Mouse (Mus musculus): ENCODE measurements around the gene Acot3. TPM values are rescaled to one million over a fixed set of nuclear protein-coding genes. Genes with fewer than 3 reads are reported as not detected.
"Not testable (repeated sequence)": the region's sequence is repeated elsewhere in the genome, so short reads cannot be mapped to it uniquely, and the experiment has no call there.

Gene Acot3
- total RNA-seq (2021), result not detected
- long read RNA-seq, experiment 1, result 0 reads
- long read RNA-seq, experiment 2, result 0 reads

DNA sequence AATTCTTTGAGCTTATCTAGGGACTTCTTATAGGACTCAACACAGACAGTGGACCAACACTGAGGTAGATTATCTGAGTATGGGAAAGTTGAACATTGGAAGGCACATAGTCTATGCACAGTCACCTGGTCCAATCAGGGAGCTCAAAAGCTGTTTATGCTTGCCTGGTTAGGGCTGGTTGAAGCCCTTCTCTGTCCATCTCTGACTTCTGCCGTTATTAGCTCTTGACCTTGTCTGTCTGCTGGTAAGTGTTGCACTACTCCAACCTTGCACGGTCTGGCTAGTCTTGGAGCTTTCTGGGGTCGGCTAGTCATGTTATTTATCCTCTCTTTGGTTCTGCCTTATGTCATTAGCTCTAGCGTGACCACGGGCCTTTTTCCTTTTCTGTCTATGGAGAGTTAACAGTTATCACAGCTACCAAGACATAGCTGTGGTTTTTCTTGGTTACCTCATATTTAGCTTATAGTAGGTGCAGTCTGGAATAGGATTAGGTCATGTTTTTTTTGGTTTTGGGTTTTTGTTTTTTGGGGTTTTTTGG lies at the start of gene Acot3:
Gene Acot3, plus strand, starts transcription at position 208 of the 538 bp plus-strand sequence.
- no peak for DNase-seq

DNA sequence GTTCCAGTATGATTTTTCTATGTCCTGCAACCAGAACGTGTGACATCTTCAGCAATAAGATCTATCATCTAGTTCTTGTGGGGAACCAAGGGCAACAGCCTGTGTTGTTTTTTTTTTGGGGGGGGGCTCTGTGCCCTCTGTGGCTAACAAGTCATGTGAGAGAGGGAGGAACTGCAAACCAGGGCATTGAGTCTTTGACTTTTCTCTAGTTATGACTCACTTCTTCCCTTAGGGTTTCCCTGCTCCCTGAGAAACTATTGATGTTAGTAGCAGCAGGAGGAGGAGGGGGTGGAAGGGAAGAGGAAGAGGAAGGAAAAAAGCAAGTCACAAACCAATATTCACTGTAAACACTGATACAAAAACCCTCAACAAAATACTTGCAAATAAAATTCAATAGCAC lies 48.1 kb upstream of the Acot3 start:
- DNase-seq, result no peak

DNA sequence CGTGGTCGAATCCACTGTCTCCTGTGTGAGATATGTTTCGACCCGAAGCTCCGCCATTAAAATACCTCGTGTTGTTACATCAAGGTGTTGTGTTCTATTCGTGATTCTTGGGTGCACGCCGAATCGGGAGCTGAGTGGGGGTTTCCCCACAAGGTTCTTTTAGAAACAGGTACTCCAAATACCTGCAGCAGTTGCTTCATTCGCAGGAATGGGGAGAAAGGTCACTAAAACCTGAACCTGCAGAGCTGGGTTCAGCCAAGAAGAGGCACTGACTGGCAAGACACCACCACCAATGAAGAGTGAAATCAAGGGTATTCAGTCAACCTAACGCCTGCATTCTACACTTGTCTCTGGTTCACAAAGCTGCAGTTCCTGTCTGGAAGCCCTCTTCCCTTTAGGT lies 43.7 kb upstream of the Acot3 start:
- no peak for DNase-seq

DNA sequence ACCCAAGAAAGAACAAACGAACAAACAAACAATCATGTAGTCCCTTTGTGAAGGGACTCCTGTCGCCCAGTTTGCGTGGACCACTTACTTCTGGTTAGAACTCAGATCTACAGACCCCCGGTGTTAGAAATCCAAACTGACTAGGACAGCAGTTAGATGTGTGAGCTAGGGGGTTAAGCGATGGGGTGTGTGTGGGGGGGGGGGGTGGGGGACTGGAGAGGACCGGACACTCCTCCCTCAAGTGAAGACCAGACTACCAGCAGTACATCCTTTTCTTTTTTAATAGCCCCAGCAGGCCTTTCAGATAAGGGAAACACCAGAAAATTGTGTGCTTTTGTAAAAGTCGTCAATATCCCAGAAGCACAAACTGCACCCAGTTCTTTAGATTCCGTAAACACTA lies 43.2 kb upstream of the Acot3 start:
- DNase-seq, result no peak

DNA sequence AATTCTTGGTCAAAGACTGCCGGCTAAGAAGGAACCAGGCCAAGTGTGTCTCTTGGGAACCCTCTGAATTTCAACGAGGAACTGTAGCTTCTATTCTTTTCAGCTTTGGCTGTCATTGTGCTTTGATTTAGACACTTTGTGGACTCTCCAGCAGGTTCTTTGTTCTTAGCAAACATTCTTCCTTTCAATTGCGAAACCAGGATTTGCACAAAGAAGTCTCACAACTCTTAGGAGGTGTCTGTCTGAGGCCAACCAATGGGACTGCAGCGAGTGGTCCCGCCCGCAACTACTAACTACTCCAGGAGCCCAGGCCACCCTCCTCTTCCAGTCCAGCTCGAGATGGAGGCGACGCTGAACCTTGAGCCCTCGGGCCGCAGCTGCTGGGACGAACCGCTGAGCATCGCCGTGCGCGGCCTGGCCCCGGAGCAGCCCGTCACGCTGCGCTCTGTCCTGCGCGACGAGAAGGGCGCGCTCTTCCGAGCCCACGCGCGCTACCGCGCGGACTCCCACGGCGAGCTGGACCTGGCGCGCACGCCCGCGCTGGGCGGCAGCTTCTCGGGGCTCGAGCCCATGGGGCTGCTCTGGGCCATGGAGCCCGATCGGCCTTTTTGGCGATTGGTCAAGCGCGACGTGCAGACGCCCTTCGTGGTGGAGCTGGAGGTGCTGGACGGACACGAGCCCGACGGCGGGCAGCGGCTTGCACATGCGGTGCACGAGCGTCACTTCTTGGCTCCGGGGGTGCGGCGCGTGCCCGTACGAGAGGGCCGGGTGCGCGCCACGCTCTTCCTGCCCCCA lies 42.6 kb upstream of the Acot3 start, which contains the start of gene Acot1:
Gene Acot1, plus strand, starts transcription at position 320 of the 795 bp plus-strand sequence.
- peak; percentile 59 for DNase-seq

DNA sequence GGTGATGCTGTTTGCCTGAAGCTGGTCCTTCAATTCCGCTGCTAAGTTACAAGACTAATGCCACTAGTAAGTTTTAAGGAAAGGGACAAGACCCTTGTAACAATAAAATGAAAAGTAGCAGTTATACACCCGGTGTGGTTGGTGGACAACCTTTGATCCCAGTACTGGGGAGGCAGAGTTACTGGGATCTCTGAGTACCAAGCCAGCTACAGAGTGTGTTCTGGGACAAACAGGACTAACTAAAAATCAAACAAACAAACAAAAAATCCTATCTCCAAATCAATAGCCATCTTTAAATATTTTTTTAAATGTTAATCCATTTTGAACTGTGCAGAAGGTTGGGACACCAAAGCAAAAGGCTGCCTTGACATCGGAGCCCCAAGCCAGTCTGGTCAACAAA lies 41.7 kb upstream of the Acot3 start:
- no peak for DNase-seq

DNA sequence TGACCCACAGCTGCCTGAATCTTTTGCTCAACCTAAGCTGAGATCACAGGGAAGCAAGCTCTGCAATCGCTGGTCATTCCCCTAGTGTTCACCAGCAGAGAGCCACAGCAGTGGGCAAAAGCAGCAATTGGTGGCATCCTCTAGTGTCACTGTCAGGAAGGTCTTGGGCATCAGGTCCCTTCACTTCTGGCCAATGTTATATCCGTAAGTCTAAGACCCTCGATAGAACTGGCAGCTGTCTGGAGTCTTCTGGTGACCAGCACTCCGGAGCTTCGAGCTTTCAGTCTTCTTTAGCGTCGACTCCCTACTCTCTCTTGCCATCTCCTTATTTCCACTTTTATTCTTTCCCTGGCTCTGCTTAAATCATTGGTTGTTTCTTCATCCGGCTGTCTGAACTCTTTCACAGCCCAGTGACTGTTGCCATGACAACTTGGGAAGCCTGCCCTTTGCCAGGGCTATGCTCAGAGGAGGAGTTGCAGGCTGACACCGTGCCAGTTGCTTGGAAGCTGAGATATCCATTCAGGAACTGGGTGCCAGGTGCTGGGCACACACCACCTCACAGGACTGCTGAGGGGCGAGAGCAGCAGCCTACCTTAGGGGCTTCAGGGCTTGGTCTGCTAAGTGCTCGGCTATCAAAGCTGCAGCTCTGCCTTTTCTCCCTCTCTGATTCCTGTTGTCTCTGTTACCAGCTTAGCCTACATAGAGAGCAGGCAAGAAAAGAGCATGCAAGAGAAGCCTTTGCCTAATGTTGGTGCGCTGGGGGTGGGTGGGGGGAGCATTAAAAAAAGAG lies 40.5 kb upstream of the Acot3 start:
- peak; percentile 65 for DNase-seq

DNA sequence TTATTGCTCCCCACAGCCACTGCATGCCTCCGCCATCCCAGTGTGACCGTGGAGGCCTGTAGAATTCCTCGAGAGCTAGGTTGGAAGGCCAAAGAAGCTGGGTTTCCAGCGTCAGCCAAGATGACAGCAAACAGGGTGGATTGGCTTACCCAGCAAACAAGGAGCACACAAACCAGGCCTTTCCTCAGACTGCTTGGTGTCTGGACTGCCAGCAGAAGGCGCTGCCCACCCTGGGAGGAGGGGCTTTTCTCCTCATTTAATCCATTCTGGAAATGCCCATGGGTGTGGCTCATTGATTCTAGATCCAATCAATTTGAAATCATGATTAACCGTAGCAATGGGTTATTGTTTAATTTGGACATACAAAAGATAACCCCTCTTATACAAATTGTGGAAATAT lies 38.8 kb upstream of the Acot3 start:
- no peak for DNase-seq

DNA sequence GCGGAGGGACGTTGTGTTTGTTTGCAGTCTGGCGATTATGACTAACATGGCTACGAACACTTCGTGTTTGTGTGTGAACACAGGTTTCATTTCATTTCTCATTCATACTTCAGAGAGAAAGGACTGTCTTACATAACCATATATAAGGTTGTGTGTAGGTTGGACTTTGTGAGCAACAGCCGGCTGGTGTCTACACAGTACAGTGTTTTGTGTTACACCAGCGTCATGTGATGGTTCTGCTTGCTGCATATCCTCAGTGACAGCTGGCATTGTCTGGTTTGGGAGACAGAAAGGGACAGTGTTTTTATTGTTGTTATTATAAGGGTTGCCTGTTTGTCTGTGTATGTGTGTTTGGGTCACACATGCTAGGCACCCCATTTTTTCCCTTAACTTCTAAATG lies 38.2 kb upstream of the Acot3 start:
- no peak for DNase-seq

DNA sequence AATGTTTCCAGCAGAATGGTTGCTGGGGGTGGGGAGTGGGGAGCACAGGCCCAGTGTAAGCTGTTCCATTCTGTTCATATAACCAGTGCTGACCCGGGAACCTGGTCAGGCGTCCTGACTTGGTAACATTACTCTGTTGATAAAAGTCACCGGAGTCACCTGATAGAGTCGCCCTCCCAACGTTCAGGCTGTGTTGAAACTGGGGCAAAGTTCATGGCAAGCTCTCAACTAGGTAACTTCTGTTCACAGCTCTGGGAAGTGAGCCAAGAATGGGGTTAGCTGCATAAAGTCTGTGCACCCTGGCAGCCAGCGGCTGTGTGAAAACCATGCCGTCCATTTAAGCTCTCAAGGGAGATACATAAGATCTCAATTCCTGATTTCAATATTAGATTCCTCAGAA lies 31.4 kb upstream of the Acot3 start:
- peak; percentile 41 for DNase-seq

DNA sequence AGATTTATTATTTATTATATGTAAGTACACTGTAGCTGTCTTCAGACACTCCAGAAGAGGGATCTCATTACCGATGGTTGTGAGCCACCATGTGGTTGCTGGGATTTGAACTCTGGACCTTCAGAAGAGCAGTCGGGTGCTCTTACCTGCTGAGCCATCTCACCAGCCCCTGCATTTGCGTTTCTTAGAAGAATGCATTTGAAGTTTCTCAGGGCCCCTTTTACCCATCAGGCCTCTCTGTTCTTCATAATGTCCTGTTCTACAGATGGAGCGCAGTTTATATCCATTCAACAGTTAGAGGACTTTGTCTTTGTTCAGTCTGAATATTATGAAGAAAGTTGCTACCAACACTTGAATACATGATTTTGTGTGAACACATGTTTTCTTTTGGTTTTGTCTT lies 29.7 kb upstream of the Acot3 start:
- DNase-seq, result not testable (repeated sequence)

DNA sequence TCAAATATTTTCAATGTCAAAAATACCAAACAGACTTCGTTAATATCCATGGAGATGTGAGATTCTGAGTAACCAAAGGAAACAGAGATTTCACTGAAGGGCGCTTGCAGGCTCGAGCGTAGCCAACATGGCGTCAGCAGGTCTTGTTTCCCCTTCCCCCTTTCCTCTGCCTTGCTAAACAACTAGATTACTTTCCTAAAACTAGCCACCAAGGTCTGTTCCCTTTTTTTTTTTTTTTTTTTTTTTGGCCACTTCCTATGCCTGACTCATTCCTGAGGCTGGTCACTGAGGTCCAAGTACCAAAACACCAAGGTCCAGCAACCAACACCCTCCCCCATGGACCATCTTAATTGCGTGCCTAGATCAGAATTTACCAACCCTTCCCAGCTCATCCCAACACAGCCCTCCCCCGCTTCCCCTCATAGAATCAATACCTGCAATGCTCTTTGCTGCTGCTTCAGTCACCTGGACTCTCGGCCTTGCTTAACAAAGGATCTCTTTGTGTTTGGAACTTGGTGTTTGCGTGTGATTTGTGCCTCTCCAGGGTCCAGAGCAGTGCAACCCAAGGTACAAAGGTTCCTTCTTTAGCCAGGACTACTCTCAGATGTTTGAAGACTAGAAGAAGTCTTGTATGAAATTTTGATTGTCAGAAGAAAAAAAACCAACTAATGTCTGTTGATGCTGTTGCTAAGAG lies 28.7 kb upstream of the Acot3 start:
- DNase-seq, result no peak

DNA sequence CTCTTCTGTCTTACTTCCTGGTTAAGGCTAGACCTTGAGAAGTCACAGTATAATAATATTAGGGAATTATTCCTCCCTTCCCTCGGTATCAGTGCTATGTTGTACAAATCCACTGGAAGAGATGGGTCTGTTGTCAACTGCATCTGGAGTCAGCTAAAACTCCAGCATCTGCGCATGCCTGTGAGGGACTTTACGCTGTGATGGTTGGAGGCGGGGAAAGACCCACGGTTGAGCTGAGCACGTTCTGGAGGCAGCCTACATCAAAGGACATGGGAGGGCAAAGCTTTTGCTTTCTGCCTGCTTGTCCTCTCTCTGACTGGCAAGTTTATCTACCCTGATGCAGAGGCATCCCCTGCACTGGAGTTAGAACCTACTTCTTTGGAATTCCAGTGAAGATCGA lies 26.1 kb upstream of the Acot3 start:
- no peak for DNase-seq

DNA sequence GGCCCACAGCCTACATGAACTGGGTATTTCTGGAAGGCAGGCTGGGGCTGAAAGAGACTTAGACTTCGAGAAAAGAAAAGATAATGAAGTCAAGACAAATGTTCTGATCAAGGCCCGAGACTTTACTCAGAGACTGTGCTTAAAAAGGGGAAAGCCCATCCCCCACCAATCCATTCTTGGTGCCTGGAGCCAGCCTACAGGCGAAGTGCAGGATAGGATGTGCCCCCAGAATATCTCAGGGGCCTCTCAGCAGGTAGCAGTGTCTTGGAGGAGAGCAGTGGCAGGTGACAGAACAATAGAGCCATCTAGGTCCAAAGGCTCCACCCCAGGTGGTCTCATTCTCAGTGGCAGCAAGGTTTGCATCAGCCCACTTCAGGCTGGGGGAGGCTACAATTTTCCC lies 23.6 kb upstream of the Acot3 start:
- DNase-seq, result not testable (repeated sequence)

DNA sequence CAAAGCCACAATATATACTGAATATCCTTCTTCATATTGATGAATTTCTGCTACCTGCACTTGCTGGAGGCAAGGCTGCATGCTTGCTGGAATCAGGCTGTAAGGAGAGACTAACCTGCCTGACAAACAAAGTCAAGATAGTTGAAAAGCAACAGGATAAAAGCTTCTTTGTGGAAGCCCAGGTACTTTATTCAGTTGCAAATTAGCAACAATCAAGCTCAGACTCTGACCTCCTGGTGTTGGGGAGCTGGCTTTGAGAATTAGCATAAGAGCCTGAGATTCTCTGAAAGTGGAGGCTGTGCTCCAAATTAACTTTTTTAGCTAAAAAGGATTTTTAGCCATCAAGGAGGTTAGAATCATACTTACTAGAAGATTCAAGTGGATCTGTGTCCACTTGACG lies 22.9 kb upstream of the Acot3 start:
- DNase-seq, result not testable (repeated sequence)

DNA sequence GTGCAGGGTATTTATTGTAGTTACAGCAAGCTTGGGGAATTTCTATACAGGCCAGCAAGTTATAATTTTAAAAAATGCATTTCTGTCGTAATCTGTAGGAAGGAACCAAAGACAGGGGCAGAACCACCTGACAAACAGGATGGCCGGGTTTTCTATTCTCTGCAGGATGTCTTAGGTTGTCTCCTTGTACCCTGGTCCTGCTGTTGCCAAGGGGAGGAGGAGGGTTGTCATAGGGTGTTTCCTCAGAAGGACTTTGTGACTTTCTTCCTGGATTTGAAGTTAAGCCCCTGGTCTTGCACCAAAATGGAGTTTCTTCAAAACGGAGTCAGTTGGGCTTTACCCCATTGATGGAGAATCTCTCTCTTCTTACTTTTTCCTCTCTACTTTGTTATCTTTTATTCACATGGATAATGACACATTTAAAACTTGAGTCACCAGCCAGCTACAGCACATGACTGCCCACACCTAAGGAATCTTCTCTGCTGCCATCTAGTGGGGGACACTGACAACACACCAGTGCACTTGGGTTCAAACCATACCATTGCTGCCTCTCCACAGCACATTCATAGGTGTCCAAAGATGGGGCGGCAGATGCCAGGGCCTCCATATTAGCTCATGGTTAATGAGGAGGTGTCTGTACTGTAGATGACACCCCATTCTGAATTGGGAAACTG lies 21.1 kb upstream of the Acot3 start:
- DNase-seq, result peak; percentile 66

DNA sequence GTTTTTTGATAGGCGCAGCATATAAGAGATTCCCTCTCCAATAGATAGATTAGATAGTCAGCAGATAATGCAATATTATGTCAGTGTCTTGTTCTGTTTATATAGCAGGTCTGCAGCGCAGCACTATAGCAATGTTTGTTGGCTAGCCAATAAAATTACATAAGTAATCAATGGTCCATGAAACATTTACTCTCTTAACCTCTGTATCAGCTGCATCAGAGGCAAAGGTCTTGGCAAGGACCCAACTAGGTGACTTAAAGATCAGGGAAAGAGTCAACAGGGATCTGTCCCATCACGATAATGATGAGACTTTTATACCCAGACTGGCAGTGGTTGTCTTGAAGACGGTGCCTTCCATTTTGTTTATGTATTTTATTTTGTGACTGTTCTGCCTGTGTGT lies 19.1 kb upstream of the Acot3 start:
- no peak for DNase-seq

DNA sequence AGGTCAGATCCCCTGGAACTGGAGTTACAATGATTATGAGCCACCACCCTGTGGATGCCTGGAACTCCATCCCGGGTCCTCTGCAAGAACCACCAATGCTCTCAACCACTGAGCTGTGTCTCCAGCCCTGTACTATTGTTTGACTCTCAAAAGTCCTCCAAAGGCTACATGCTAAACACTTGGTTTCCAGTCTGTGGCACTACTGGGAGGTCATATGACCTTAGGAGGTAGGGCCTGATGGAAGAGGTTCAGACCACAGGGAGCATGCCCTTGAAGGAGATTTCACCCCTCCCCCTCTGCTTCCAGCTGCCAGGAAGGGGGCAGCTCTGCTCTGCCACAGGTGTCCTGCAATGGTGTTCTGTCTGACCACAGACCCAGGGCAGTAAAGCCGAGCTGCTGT lies 18.6 kb upstream of the Acot3 start:
- not testable (repeated sequence) for DNase-seq

DNA sequence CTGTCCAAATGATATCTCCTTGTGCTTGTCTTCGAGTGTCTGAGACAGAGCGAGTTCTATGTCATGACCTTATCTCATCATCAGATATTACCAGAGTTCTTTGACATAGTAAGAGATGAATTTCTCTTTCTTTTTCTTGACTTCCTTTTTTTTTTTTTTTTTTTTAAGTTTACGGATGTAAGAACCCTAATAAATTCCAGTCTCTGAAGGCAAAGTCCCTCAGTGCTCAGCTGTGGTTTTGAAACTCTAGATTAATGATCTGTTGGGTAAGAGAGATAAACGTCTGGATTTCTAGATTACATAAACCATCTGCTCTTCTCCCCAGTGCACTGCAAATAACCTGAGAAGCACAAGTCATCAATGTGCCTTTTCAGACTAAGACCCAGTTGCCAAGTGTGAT lies 17.8 kb upstream of the Acot3 start:
- DNase-seq, result no peak

DNA sequence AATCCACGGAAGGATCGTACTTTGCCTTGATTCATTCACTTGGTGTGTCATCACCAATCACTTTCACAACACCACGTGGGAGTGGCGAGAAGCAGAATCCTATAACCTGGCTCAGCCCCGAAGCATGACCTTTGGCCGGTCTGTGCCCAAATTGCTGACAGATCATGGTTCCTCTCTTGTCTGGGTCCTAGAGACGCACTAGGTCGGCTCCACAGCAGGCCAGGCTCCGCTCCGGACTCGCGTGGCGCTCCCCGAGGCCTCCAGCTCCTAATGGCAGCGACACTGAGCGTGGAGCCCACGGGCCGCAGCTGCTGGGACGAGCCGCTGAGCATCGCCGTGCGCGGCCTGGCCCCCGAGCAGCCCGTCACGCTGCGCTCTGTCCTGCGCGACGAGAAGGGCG lies 13.7 kb upstream of the Acot3 start, which contains the start of gene Acot4:
Gene Acot4, plus strand, starts transcription at position 139 of the 400 bp plus-strand sequence.
- not testable (repeated sequence) for DNase-seq

DNA sequence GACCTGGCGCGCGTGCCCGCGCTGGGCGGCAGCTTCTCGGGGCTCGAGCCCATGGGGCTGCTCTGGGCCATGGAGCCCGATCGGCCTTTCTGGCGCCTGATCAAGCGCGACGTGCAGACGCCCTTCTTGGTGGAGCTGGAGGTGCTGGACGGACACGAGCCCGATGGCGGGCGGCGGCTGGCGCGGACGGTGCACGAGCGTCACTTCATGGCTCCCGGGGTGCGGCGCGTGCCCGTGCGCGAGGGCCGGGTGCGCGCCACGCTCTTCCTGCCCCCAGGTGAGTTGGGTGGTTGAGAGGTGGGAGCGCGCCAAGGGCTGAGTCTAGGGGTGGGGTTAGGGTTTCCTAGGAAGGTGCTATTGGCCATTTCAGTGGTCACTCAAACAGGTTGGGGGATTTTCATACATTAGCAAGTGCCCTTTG lies 13.2 kb upstream of the Acot3 start, which contains the start of gene Gm49366:
Gene Gm49366, plus strand, starts transcription at position 245 of the 421 bp plus-strand sequence.
- DNase-seq, result peak; percentile 12

DNA sequence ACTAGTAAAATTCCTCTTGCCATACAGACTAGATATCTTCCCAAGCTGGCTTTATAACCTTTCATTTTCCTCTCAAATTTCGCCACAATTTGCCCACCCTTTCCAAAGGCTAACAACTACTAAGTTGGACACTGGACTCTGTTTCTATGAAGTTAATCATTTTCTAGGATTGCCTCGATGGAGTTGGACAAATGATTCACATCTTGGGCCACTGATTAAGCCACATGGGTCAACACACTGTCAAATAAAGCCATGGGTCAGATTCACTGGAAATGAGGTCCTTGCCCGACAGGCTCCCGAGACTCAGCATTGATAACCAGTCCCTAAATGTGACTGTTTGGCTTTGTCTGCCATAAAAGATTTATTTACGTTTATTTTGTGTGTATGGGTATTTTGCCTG lies 9.7 kb upstream of the Acot3 start:
- no peak for DNase-seq
